Mouse (Mus musculus) layer of hippocampus, adult 8-10 months (tissue): Measurements from ENCODE around the gene Ano4. TPM values are rescaled to one million over a fixed set of nuclear protein-coding genes. Genes with fewer than 3 reads are reported as not detected.

Experiments
- DNase-seq, 2 experiments: peaks; one replicate each; pipeline ENCODE4 v3.0.0; 2022; ENCODE audit warnings: low spot score in 2 of 2
- total RNA-seq, 4 experiments: library from RNA; stranded (reverse); gene quantifications; 2 replicates each; pipeline ENCODE4 v1.2.4; 2022

Ano4 gene
- total RNA-seq, 4 experiments from 2014 or later: 21.5 to 24.7 (median 23.0) TPM

DNA sequence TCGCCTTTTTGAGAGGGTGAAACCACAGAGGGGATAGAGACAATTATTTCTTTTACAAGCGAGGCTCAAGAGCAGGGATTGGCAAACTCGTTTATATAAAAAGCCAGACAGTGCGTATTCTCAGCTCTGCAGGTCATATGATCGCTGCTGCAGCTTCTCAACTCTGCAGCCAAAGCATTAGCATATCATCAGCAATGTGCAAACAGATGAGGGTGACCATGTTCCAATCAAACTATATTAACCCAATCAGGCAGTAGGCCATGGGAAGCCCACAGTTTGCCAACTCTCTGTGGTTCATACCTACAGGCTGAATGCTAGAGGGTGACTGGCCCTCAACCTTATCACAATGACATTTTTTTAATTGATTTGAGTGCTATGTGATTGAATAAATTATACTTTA lies 64.2 kb downstream of the Ano4 start:
- no peak for DNase-seq

GRCm38 (mm10) chr10:89273001-89273680 lies 71.4 kb downstream of the Ano4 start:
- DNase-seq: no peak

DNA sequence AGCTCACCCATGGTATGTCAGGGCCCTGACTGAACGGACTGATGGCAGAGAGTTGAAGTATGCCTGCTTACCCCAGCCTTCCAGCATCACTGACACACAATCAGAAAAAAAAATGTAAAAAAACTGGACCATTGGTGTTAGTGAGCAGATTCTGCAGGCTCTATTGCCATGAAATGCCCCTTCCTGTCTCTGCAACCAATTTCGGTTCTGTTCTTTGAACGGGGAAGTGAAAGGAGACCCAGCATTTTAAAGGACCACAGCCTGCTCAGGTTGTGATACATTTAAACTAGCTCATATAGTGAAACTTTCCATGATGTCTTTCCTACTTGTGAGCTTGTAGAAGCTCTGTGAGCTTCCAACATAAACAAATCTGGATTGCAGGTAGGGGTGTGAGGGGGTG lies 77.2 kb downstream of the Ano4 start:
- DNase-seq: no peak

GRCm38 (mm10) chr10:89263396-89263795 lies 81.2 kb downstream of the Ano4 start:
- no peak for DNase-seq

DNA sequence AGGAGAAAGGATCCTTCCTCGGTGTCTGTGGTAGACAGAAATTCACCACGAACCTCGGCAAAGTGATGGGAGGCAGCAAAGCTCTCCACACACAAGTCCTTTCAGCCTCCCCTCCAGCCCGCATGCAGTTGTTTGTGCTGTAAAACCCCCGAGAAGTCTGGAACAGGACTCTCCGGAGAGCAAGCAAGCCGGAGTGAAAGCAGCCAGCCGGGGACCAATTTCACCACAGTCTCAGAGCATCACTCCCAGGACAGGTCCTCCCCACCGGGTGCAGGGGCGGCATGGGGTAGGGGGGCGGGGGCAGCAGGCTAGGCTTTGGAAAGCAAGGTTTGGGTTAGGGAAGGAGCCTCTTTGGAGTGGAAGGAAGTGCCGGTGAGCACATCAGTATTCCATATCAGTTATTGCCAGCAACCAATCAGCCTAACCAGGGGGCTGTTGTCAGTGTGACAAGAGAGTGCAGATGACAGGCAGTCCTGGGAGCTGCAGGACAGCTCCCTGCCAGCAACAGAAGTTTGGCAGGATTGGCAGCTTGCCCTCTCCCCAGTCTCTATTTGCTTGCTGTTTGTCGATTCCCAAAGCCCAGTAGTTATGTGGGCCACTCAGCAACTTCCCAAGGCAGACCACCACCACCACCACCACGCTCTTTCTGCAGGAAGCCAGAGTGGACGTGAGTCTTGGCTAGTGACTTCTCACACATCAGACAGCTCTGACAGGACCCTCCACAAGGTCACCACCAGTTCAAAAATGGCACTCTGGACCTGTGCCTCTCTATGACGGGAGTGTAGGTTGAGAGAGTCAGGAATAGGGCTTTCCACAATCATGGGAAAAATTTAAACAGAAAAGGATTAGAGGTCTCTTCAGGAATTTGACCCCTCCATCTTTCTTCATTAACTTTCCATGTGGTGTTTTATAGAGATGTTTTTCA lies 86.8 kb downstream of the Ano4 start:
- DNase-seq: peak; percentile 34 to 48

- peak; percentile 31 to 34 for DNase-seq
These were observed 87.7 kb downstream of the Ano4 start for GRCm38 (mm10) chr10:89256762-89257456.

DNA sequence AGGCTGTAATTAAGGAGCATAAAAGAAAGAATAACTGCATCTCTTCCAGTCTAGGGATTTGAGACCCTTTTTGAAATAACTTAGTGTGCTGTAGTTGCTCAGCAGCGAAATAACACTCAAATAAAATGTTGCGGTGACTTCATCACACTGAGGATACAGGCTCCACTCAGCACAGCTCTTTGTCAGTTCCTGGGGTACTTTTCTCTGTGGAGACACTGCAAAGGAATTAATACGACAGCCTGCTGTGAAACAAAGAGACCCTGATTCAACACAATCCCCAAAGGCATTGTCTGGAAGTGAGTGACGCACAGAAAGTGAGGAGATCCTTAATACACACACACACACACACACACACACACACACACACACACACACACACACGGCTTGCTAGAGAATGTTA lies 89.8 kb downstream of the Ano4 start:
- no peak for DNase-seq

DNA sequence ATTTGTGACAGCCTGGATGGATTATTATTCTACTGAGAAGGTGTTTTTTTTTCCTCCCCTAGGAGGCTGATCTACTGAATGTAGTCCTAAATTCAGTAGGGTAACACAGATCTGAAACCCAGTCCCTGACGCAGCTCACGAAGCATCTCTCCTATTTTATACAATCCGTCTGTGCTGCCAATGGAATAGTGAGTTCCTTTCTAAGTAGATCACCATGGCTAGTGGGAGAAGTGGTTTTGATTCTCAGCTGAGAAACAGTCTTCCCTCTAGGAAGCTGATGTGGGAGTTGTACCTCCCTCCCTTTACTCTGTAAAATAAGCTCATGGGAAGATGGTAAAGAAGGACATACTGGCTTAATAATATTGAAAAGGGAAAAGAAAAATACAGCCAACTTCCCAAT lies 90.8 kb downstream of the Ano4 start:
- no peak for DNase-seq

DNA sequence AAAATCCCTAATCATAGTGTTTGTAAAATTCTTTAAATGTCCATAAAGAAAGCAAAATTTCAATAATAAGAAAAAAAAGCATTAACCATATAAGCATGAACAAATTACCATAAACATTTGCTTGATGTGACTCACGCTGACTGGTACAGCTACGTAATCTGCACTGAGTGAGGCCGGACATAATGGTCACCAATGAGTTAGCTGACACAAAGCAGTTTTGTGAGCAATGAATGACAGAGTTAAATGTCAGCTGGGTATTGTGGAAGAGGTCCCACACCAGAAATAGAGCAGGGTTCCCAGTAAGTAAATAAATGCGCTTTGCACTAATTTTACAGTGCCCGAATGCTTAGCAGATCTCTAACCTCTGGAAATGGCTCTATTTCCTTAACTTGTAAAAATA lies 91.9 kb downstream of the Ano4 start:
- DNase-seq: peak; percentile 22 to 46

- DNase-seq: no peak
These were observed 100.8 kb downstream of the Ano4 start for GRCm38 (mm10) chr10:89243808-89244207.

- no peak for DNase-seq
These were observed 120.0 kb downstream of the Ano4 start for GRCm38 (mm10) chr10:89224524-89224923.

DNA sequence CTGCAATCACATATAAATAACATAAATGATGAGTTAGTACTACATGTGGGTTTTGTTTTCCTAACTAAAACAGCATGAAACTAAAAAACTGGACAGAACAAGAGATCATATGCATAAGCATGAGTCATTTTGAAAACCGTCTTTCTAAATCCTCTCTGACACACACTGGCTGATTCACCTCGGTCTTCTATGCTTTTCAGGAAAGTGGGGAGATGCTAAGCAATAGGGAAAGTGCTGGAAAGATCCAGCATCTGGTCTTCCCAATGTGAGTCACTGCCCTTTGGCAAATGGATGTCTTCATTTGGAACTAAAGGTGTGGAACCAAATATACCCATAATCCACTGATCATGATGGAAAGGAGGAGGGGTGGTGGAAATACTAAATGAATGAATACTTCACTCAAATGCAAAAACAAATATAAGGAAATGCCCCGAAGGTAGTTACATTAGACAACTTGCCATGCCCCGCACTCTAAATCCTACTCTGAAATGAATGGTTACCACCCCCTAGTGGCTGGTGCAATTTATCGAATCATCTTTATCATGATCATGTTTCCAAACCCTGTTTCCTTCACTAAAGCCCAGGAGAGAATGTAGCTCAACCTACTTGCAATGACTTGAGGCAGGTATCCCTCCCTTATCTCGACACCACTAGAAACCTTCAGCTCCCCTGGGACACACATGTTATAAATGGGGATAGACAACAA lies 122.1 kb downstream of the Ano4 start:
- no peak for DNase-seq

GRCm38 (mm10) chr10:89216078-89216477 lies 128.5 kb downstream of the Ano4 start:
- no peak for DNase-seq

DNA sequence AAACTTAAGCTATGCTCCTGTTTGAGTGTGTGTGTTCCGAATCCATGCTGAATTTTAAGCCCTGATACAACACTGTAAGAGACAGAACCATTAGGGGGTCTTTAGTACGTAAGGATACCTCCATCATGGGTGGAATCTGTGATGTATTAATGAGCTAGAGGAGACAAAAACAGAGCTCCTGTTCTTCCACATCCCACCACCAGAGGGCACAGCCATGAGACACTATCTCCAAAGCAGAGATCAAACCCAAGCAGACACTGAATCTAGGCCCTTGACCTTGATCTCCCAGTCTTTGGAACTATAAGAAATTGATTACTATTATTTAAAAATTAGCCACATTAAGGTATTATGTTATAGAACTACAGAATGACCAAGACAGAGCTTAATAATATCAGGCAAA lies 138.7 kb downstream of the Ano4 start:
- DNase-seq: peak in 1 of 2 experiments; percentile 36

DNA sequence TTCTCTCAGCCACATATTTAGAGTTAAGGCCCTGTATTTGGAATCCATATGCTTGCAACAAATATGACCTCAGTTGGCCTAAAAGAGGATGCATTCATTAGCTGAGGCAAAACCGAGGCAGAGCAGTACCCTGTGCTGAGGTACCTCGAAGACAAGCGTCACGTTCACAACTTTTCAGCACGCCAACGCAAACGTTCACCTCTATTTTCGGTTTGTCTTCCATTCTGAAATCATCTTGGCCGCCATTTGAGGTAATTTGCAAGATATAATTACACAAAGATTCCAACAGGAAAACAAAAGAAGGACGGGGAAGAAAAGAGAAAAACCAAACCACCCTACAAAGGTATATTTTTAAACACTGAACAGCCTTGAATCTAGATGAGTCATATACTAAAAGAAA lies 148.1 kb downstream of the Ano4 start:
- DNase-seq: no peak

DNA sequence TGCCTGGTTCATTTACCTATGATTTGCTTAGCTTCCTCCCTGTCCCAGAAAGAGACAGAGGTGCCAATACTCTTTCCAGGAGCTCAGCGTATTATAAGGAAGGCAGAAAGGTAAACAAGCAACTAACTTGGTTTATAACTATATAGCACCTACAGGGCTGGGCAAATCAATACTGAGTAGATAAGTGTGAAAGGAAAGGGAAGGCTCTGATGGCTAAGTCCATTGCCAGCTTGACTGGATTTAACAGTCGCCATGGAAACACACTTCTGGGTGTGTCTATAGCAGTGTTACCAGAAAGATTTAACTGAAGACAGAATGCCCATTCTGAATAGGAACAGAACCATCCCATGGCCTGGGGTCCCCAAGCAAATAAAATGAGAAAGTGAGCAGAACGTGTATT lies 149.5 kb downstream of the Ano4 start:
- DNase-seq: no peak

- no peak for DNase-seq
These were observed 150.1 kb downstream of the Ano4 start for GRCm38 (mm10) chr10:89194440-89194839.

- DNase-seq: peak in 1 of 2 experiments; percentile 20
These were observed 166.6 kb downstream of the Ano4 start for GRCm38 (mm10) chr10:89177921-89178320.

DNA sequence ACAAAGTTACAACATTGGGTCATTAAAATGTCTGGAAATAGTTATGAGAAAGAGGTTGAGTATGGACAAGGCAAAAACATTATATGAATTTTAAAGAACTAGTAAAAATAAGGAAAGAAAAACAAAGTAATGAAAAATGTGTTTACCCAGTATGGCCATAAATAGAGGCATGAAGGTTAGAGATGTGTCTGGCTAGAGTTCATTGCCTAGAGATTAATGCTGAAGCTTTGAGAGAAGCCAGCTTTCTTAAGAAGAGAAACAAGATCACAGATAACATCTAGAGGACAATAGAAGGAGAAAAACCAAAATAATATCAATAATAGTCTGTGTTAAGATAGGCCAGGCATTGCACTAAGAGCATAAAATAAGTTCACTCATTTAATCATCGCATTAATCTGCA lies 180.0 kb downstream of the Ano4 start:
- no peak for DNase-seq

DNA sequence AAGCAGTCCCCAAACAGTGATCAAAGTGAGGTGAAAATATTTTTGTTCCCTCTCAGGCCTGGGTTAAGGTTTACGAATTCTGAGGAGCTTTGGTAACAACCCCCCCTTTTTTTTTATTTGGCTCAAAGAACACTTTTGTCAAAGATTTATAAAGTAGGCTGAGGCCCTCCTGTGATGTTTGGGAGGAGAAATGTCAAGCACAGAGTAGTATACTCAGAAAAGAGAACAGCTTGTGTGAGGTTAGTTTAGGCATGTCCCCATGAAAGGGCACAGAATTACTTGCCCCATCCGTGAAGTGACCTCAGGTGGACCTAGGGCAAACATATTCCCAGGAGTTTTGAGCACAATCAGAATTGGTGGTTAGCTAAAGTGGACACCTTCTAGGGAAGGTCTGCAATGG lies 189.1 kb downstream of the Ano4 start:
- no peak for DNase-seq

- peak; percentile 6 to 10 for DNase-seq
These were observed 189.6 kb downstream of the Ano4 start for GRCm38 (mm10) chr10:89154797-89155465.
